Mouse (Mus musculus): ENCODE results near the gene Exoc3l2.

Exoc3l2 gene

GRCm38 (mm10) chr7:19462884-19463381, at the start of gene Exoc3l2:
Gene Exoc3l2, plus strand, starts transcription at chr7:19463331.
- peak; percentile 47 for DNase-seq

- DNase-seq, result no peak
These were observed 49.6 kb upstream of the Exoc3l2 start for GRCm38 (mm10) chr7:19413525-19413924.

- DNase-seq, result no peak
These were observed 46.5 kb upstream of the Exoc3l2 start for GRCm38 (mm10) chr7:19416590-19416989.

- no peak for DNase-seq
These were observed 43.0 kb upstream of the Exoc3l2 start for GRCm38 (mm10) chr7:19420121-19420520.

GRCm38 (mm10) chr7:19420821-19421636, 42.1 kb upstream of the Exoc3l2 start:
- DNase-seq, result peak; percentile 87

GRCm38 (mm10) chr7:19423083-19423482, 40.0 kb upstream of the Exoc3l2 start:
- DNase-seq, result no peak

- no peak for DNase-seq
These were observed 39.1 kb upstream of the Exoc3l2 start for GRCm38 (mm10) chr7:19424051-19424450.

GRCm38 (mm10) chr7:19426349-19426748, 36.8 kb upstream of the Exoc3l2 start:
- DNase-seq, result no peak

- no peak for DNase-seq
These were observed 36.2 kb upstream of the Exoc3l2 start for GRCm38 (mm10) chr7:19426888-19427287.

GRCm38 (mm10) chr7:19427999-19428650, 35.0 kb upstream of the Exoc3l2 start:
- DNase-seq, result no peak

GRCm38 (mm10) chr7:19429726-19430125, 33.4 kb upstream of the Exoc3l2 start:
- no peak for DNase-seq

GRCm38 (mm10) chr7:19430402-19430801, 32.7 kb upstream of the Exoc3l2 start:
- DNase-seq, result no peak

GRCm38 (mm10) chr7:19432475-19432874, 30.7 kb upstream of the Exoc3l2 start:
- no peak for DNase-seq

GRCm38 (mm10) chr7:19436276-19436675, 26.9 kb upstream of the Exoc3l2 start:
- no peak for DNase-seq

- DNase-seq, result no peak
These were observed 26.1 kb upstream of the Exoc3l2 start for GRCm38 (mm10) chr7:19437048-19437447.

- peak; percentile 47 for DNase-seq
These were observed 21.6 kb upstream of the Exoc3l2 start for GRCm38 (mm10) chr7:19441448-19442091.

GRCm38 (mm10) chr7:19443344-19443743, 19.8 kb upstream of the Exoc3l2 start:
- peak; percentile 53 for DNase-seq

GRCm38 (mm10) chr7:19444801-19445200, 18.3 kb upstream of the Exoc3l2 start:
- DNase-seq, result no peak

- DNase-seq, result no peak
These were observed 15.4 kb upstream of the Exoc3l2 start for GRCm38 (mm10) chr7:19447689-19448088.

GRCm38 (mm10) chr7:19449165-19449564, 14.0 kb upstream of the Exoc3l2 start:
- no peak for DNase-seq

GRCm38 (mm10) chr7:19455186-19455585, 7.9 kb upstream of the Exoc3l2 start:
- no peak for DNase-seq

- no peak for DNase-seq
These were observed 7.2 kb upstream of the Exoc3l2 start for GRCm38 (mm10) chr7:19455819-19456495.

GRCm38 (mm10) chr7:19456628-19457027, 6.5 kb upstream of the Exoc3l2 start:
- DNase-seq, result no peak
